Mouse (Mus musculus) cortical plate, adult 2 months (tissue): ENCODE results near the gene Ncor1.

Experiments
- CTCF ChIP-seq: fragments of 200-500 bp; IDR thresholded peaks from 2 replicates; pipeline ENCODE4 v1.5.1; 2011; ENCODE audit warnings: mild to moderate bottlenecking, control low read depth, low read length; ENCODE audit not compliant: insufficient read depth; ENCODE audit errors: extremely low read depth
- POLR2A ChIP-seq: fragments of 200-500 bp; IDR thresholded peaks from 2 replicates; pipeline ENCODE4 v1.6.1; 2011; ENCODE audit warnings: mild to moderate bottlenecking, low read length, control low read depth; ENCODE audit not compliant: insufficient read depth; ENCODE audit errors: extremely low read depth

GRCm38 (mm10) chr11:62487540-62488350 is 29.4 kb upstream of the Ncor1 start:
- TF ChIP-seq CTCF (no peak), POLR2A (no peak)
